Mouse (Mus musculus): Measurements from ENCODE around the gene 6030452D12Rik. TPM values are rescaled to one million over a fixed set of nuclear protein-coding genes. Genes with fewer than 3 reads are reported as not detected.

Gene 6030452D12Rik
- polyA plus RNA-seq, 2 experiments = not detected

DNA sequence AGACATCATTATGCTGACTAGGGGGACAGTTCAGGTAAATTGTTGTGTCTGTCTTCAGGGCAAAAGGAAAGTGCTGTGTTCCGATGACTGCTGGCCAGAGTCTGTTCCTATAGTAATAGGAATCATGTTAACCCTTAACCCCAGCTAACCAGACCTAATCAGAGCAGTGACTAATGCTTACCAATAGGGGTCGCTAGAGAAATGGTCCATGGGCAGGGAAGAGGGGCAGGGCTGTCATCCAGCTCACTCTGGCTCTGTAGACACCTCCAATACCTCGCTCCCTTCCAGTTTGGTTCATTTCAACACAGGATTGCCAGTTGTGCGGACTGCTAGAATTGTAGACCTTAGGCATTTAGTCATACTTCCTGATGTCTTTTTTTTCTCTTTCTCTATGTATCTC lies 35.1 kb downstream of the 6030452D12Rik start:
- Histone ChIP-seq H3K9me3 (ENCODE audit: control insufficient read depth, low read length) (no peaks in the 10 kb centered on the region), H3K4me3 (replicated peaks; ENCODE audit: low read length) (no peak overlapping the region), H3K27ac (replicated peaks; ENCODE audit: low read depth, low read length) (no peak overlapping the region), H3K4me1 (ENCODE audit: control insufficient read depth, insufficient read depth, low read length) (peaks cover 3% of the 10 kb centered on the region), H3K4me2 (replicated peaks; ENCODE audit: low read depth, low read length, severe bottlenecking) (no peak overlapping the region), H3K27me3 (ENCODE audit: control insufficient read depth, insufficient read depth, low read length) (no peaks in the 10 kb centered on the region), H3K36me3 (ENCODE audit: control insufficient read depth, insufficient read depth, low read length) (peaks cover 52% of the 10 kb centered on the region), H3K9ac (ENCODE audit: low read depth, low read length, severe bottlenecking) (no peak overlapping the region)
- ATAC-seq (ENCODE audit: low FRiP score, low read depth) (no peak), DNase-seq (ENCODE audit: low spot score) (no peak)
- TF ChIP-seq POLR2A (IDR thresholded peaks at IDR 0.05; ENCODE audit: borderline replicate concordance, extremely low read depth, insufficient read depth, insufficient read length) = no peak
- WGBS = 75% methylated on average over 4 of the region's 4 CpGs

GRCm38 (mm10) chr8:106539193-106539592 lies 38.9 kb downstream of the 6030452D12Rik start:
- Histone ChIP-seq H3K27ac (replicated peaks; ENCODE audit: low read depth, low read length) (no peak overlapping the region), H3K9ac (ENCODE audit: low read depth, low read length, severe bottlenecking) (no peak overlapping the region), H3K27me3 (ENCODE audit: control insufficient read depth, insufficient read depth, low read length) (no peaks in the 10 kb centered on the region), H3K4me3 (replicated peaks; ENCODE audit: low read length) (no peak overlapping the region), H3K4me2 (replicated peaks; ENCODE audit: low read depth, low read length, severe bottlenecking) (no peak overlapping the region), H3K4me1 (ENCODE audit: control insufficient read depth, insufficient read depth, low read length) (no peaks in the 10 kb centered on the region), H3K36me3 (ENCODE audit: control insufficient read depth, insufficient read depth, low read length) (peaks cover 66% of the 10 kb centered on the region), H3K9me3 (ENCODE audit: control insufficient read depth, low read length) (no peaks in the 10 kb centered on the region)
- 29% methylated on average over 5 of the region's 5 CpGs for WGBS
- ATAC-seq (ENCODE audit: low FRiP score, low read depth) = no peak
- DNase-seq (ENCODE audit: low spot score) = no peak
- TF ChIP-seq POLR2A (IDR thresholded peaks at IDR 0.05; ENCODE audit: borderline replicate concordance, extremely low read depth, insufficient read depth, insufficient read length) = no peak

DNA sequence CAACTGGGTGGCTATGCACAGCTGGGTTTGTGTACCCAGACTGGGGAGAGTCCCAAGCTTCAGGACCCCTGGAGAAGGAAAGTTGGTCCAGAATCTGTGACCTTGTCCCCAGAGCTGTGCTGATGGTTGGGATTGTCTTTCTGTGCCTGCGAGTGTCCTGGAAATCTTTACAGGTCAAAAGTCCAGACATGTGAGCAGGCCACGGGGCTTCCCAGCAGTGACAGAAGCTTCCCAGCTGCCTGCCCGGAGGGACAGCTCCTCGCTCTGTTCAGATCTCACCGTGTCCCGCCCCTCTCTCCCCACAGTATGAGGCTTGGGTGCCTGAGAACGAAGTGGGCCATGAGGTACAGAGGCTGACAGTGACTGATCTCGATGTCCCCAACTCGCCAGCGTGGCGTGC lies 40.7 kb downstream of the 6030452D12Rik start:
- WGBS = 85% methylated on average over 9 of the region's 11 CpGs
- H3K4me1 ChIP-seq (ENCODE audit: control insufficient read depth, insufficient read depth, low read length) = no peaks in the 10 kb centered on the region
- H3K4me2 ChIP-seq (replicated peaks; ENCODE audit: low read depth, low read length, severe bottlenecking) = no peak overlapping the region
- no peaks in the 10 kb centered on the region for H3K27me3 ChIP-seq (ENCODE audit: control insufficient read depth, insufficient read depth, low read length)
- ATAC-seq (ENCODE audit: low FRiP score, low read depth) (no peak), DNase-seq (ENCODE audit: low spot score) (no peak)
- H3K9ac ChIP-seq (ENCODE audit: low read depth, low read length, severe bottlenecking) = no peak overlapping the region
- H3K9me3 ChIP-seq (ENCODE audit: control insufficient read depth, low read length) = no peaks in the 10 kb centered on the region
- TF ChIP-seq POLR2A (IDR thresholded peaks at IDR 0.05; ENCODE audit: borderline replicate concordance, extremely low read depth, insufficient read depth, insufficient read length) = no peak
- H3K4me3 ChIP-seq (replicated peaks; ENCODE audit: low read length) = no peak overlapping the region
- no peak overlapping the region for H3K27ac ChIP-seq (replicated peaks; ENCODE audit: low read depth, low read length)
- H3K36me3 ChIP-seq (ENCODE audit: control insufficient read depth, insufficient read depth, low read length) = peaks cover 77% of the 10 kb centered on the region

DNA sequence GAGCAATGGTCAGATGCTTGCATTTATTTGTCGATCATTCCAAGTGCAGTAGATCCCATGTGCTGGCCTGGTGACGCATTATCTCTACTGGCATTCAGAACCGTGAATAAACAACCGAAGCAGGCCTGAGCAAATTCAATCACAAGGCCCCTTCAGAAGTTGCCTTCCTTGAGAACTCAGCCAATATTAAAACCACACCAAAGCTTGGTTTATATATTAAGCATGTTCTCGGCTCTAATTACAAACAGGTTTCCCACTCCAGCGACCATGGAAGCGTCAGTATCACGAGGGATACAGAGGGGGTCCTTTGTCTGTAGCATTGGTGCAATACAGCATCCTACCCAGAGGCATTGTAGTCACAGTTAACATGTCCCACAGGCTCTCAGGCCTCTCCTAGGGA lies 42.7 kb downstream of the 6030452D12Rik start:
- 29% methylated on average over 8 of the region's 8 CpGs for WGBS
- DNase-seq (ENCODE audit: low spot score) = no peak
- H3K27me3 ChIP-seq (ENCODE audit: control insufficient read depth, insufficient read depth, low read length) = no peaks in the 10 kb centered on the region
- no peak for TF ChIP-seq POLR2A (IDR thresholded peaks at IDR 0.05; ENCODE audit: borderline replicate concordance, extremely low read depth, insufficient read depth, insufficient read length)
- no peak overlapping the region for H3K4me2 ChIP-seq (replicated peaks; ENCODE audit: low read depth, low read length, severe bottlenecking)
- H3K4me1 ChIP-seq (ENCODE audit: control insufficient read depth, insufficient read depth, low read length) = no peaks in the 10 kb centered on the region
- no peaks in the 10 kb centered on the region for H3K9me3 ChIP-seq (ENCODE audit: control insufficient read depth, low read length)
- H3K36me3 ChIP-seq (ENCODE audit: control insufficient read depth, insufficient read depth, low read length) = peaks cover 78% of the 10 kb centered on the region
- no peak overlapping the region for H3K4me3 ChIP-seq (replicated peaks; ENCODE audit: low read length)
- no peak for ATAC-seq (ENCODE audit: low FRiP score, low read depth)
- no peak overlapping the region for H3K9ac ChIP-seq (ENCODE audit: low read depth, low read length, severe bottlenecking)
- H3K27ac ChIP-seq (replicated peaks; ENCODE audit: low read depth, low read length) = no peak overlapping the region

- Histone ChIP-seq H3K27ac (replicated peaks; ENCODE audit: low read depth, low read length) (no peak overlapping the region), H3K4me3 (replicated peaks; ENCODE audit: low read length) (no peak overlapping the region), H3K4me1 (ENCODE audit: control insufficient read depth, insufficient read depth, low read length) (no peaks in the 10 kb centered on the region), H3K36me3 (ENCODE audit: control insufficient read depth, insufficient read depth, low read length) (peaks cover 65% of the 10 kb centered on the region), H3K9me3 (ENCODE audit: control insufficient read depth, low read length) (no peaks in the 10 kb centered on the region), H3K4me2 (replicated peaks; ENCODE audit: low read depth, low read length, severe bottlenecking) (no peak overlapping the region), H3K27me3 (ENCODE audit: control insufficient read depth, insufficient read depth, low read length) (no peaks in the 10 kb centered on the region), H3K9ac (ENCODE audit: low read depth, low read length, severe bottlenecking) (no peak overlapping the region)
- WGBS = 83% methylated on average over 2 of the region's 2 CpGs
- DNase-seq (ENCODE audit: low spot score) (no peak), ATAC-seq (ENCODE audit: low FRiP score, low read depth) (no peak)
- TF ChIP-seq POLR2A (IDR thresholded peaks at IDR 0.05; ENCODE audit: borderline replicate concordance, extremely low read depth, insufficient read depth, insufficient read length) = no peak
Measured at GRCm38 (mm10) chr8:106545149-106545548, 44.8 kb downstream of the 6030452D12Rik start.

DNA sequence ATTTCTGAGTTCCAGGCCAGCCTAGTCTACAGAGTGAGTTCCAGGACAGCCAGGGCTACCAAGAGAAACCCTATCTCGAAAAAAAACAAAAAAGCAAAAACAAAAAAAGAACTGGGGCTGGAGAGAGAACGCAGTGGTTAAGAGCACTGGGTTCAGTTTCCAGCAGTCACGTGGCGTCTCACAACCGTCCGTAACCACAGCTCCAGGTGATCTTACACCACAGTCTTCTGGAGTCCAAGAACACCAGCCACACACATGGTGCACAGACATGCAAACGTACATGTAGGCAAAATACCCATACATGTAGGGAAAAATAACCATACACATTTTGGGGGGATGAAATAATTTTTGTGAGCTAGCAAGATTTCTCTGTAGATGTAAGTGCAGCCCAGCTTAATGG lies 46.4 kb downstream of the 6030452D12Rik start:
- Histone ChIP-seq H3K4me2 (replicated peaks; ENCODE audit: low read depth, low read length, severe bottlenecking) (no peak overlapping the region), H3K27ac (replicated peaks; ENCODE audit: low read depth, low read length) (no peak overlapping the region), H3K36me3 (ENCODE audit: control insufficient read depth, insufficient read depth, low read length) (peaks cover 53% of the 10 kb centered on the region), H3K4me1 (ENCODE audit: control insufficient read depth, insufficient read depth, low read length) (no peaks in the 10 kb centered on the region), H3K9ac (ENCODE audit: low read depth, low read length, severe bottlenecking) (no peak overlapping the region), H3K4me3 (replicated peaks; ENCODE audit: low read length) (no peak overlapping the region), H3K27me3 (ENCODE audit: control insufficient read depth, insufficient read depth, low read length) (no peaks in the 10 kb centered on the region), H3K9me3 (ENCODE audit: control insufficient read depth, low read length) (no peaks in the 10 kb centered on the region)
- no peak for ATAC-seq (ENCODE audit: low FRiP score, low read depth)
- DNase-seq (ENCODE audit: low spot score) = no peak
- no peak for TF ChIP-seq POLR2A (IDR thresholded peaks at IDR 0.05; ENCODE audit: borderline replicate concordance, extremely low read depth, insufficient read depth, insufficient read length)
- 74% methylated on average over 7 of the region's 7 CpGs for WGBS
